Mouse (Mus musculus): ENCODE data around the gene Cyp4f18.
A peak's percentile ranks its signal among the peaks of the same experiment; 100 is the strongest.
"Not testable (repeated sequence)": the region's sequence is repeated elsewhere in the genome, so short reads cannot be mapped to it uniquely, and the experiment has no call there.

The Cyp4f18 gene

GRCm38 (mm10) chr8:72009473-72009872 is at the start of gene Cyp4f18:
Cyp4f18 (minus strand) TSS chr8:72009626.
- DNase-seq (ENCODE audit: low read depth, low spot score), result no peak

- not testable (repeated sequence) for DNase-seq (ENCODE audit: low read depth, low spot score)
These were observed 48.2 kb upstream of the Cyp4f18 start for GRCm38 (mm10) chr8:72057643-72058042.

GRCm38 (mm10) chr8:72054633-72055032 is 45.2 kb upstream of the Cyp4f18 start:
- not testable (repeated sequence) for DNase-seq (ENCODE audit: low read depth, low spot score)

- no peak for DNase-seq (ENCODE audit: low read depth, low spot score)
These were observed 33.1 kb upstream of the Cyp4f18 start for GRCm38 (mm10) chr8:72042493-72042892.

- DNase-seq (ENCODE audit: low read depth, low spot score), result not testable (repeated sequence)
These were observed 31.5 kb upstream of the Cyp4f18 start, which contains the start of gene Olfr372 for GRCm38 (mm10) chr8:72040918-72041317. Olfr372 (plus strand) TSS chr8:72041218.

GRCm38 (mm10) chr8:72032926-72033325 is 23.5 kb upstream of the Cyp4f18 start:
- peak; percentile 50 for DNase-seq (ENCODE audit: low read depth, low spot score)

GRCm38 (mm10) chr8:72024886-72025285 is 15.5 kb upstream of the Cyp4f18 start:
- DNase-seq (ENCODE audit: low read depth, low spot score), result not testable (repeated sequence)

- DNase-seq (ENCODE audit: low read depth, low spot score), result no peak
These were observed 10.4 kb upstream of the Cyp4f18 start for GRCm38 (mm10) chr8:72019816-72020215.

GRCm38 (mm10) chr8:72019022-72019421 is 9.6 kb upstream of the Cyp4f18 start:
- not testable (repeated sequence) for DNase-seq (ENCODE audit: low read depth, low spot score)

- peak; percentile 24 for DNase-seq (ENCODE audit: low read depth, low spot score)
These were observed 8.7 kb upstream of the Cyp4f18 start for GRCm38 (mm10) chr8:72018141-72018540.

GRCm38 (mm10) chr8:72017339-72017738 is 7.9 kb upstream of the Cyp4f18 start:
- DNase-seq (ENCODE audit: low read depth, low spot score), result not testable (repeated sequence)

- DNase-seq (ENCODE audit: low read depth, low spot score), result not testable (repeated sequence)
These were observed 4.2 kb upstream of the Cyp4f18 start for GRCm38 (mm10) chr8:72013506-72014228.

- DNase-seq (ENCODE audit: low read depth, low spot score), result peak; percentile 39
These were observed 1.2 kb downstream of the Cyp4f18 start for GRCm38 (mm10) chr8:72008134-72008641.

- DNase-seq (ENCODE audit: low read depth, low spot score), result no peak
These were observed 2.7 kb downstream of the Cyp4f18 start for GRCm38 (mm10) chr8:72006763-72007162.

GRCm38 (mm10) chr8:72005912-72006311 is 3.5 kb downstream of the Cyp4f18 start:
- DNase-seq (ENCODE audit: low read depth, low spot score), result no peak

GRCm38 (mm10) chr8:72002942-72003341 is 6.5 kb downstream of the Cyp4f18 start:
- no peak for DNase-seq (ENCODE audit: low read depth, low spot score)

- no peak for DNase-seq (ENCODE audit: low read depth, low spot score)
These were observed 9.2 kb downstream of the Cyp4f18 start for GRCm38 (mm10) chr8:72000223-72000622.

GRCm38 (mm10) chr8:71999434-71999833 is 10.0 kb downstream of the Cyp4f18 start:
- DNase-seq (ENCODE audit: low read depth, low spot score), result no peak

GRCm38 (mm10) chr8:71988867-71989599 is 20.4 kb downstream of the Cyp4f18 start:
- DNase-seq (ENCODE audit: low read depth, low spot score), result no peak

- peak; percentile 8 for DNase-seq (ENCODE audit: low read depth, low spot score)
These were observed 21.1 kb downstream of the Cyp4f18 start for GRCm38 (mm10) chr8:71988110-71988866.

GRCm38 (mm10) chr8:71984601-71985000 is 24.8 kb downstream of the Cyp4f18 start:
- DNase-seq (ENCODE audit: low read depth, low spot score), result no peak

- DNase-seq (ENCODE audit: low read depth, low spot score), result no peak
These were observed 28.0 kb downstream of the Cyp4f18 start for GRCm38 (mm10) chr8:71981456-71981855.

Measured in skeletal muscle tissue, adult 2 months (tissue).